In genomic region chr19:7595534-7595933, GRCm38 (mm10) we compare ENCODE assay signal across 8 mouse cellular contexts. TPM values are rescaled to one million over a fixed set of nuclear protein-coding genes. Genes with fewer than 3 reads are reported as not detected.
DNase-seq lines count a peak whose midpoint lies in the region; ATAC-seq lines count a peak whose summit lies in the region.

No protein-coding gene starts in this region.

- no peak overlapping the region for H3K27ac ChIP-seq in neural tube, embryonic 11.5 days (ENCODE audit: low read depth, low read length)

- peak; percentile 93 for ATAC-seq in frontal cortex, adult (ENCODE audit: low TSS enrichment)
- ATAC-seq in neural tube, embryonic 11.5 days (ENCODE audit: insufficient read depth, low FRiP score, low TSS enrichment), result no peak

- no peak overlapping the region for H3K4me2 ChIP-seq in neural tube, embryonic 11.5 days (ENCODE audit: low read depth)

- 31% methylated on average over 2 of the region's 2 CpGs for WGBS in neural tube, embryonic 11.5 days

- no peaks in the 10 kb centered on the region for H3K4me1 ChIP-seq in neural tube, embryonic 11.5 days (ENCODE audit: control insufficient read depth, insufficient read depth, low read length)

- H3K9me3 ChIP-seq in neural tube, embryonic 11.5 days (ENCODE audit: control insufficient read depth, low read length), result no peaks in the 10 kb centered on the region

- H3K9ac ChIP-seq in neural tube, embryonic 11.5 days (ENCODE audit: low read length), result no peak overlapping the region

- no peak for DNase-seq in frontal cortex, postnatal 25 days (ENCODE audit: low spot score in 2 of 2)
- DNase-seq in neural tube, embryonic 11.5 days (ENCODE audit: low spot score), result peak; percentile 49
- DNase-seq in neural tube, embryonic 10.5 days (ENCODE audit: extremely low spot score, low spot score), result no peak
- DNase-seq in c-Kit-positive CD71-negative TER-119-negative erythroid progenitor cells, embryonic 14.5 days (ENCODE audit: low read depth), result peak; percentile 20
- peak; percentile 61 for DNase-seq in kidney, postnatal 10 days
- DNase-seq in right cerebral cortex, postnatal 14 days, result peak; percentile 29
- DNase-seq in cerebellum, postnatal 36 days, result no peak

- no peaks in the 10 kb centered on the region for H3K27me3 ChIP-seq in neural tube, embryonic 11.5 days (ENCODE audit: control insufficient read depth, insufficient read depth, low read length)

- no peaks in the 10 kb centered on the region for H3K36me3 ChIP-seq in neural tube, embryonic 11.5 days (ENCODE audit: control insufficient read depth, insufficient read depth, low read length)

- H3K4me3 ChIP-seq in neural tube, embryonic 11.5 days (ENCODE audit: low read depth, low read length), result no peak overlapping the region

RNA-seq across cellular contexts. Expression of gene Lgals12, which starts 11.5 kb away (rescaled TPM):
- polyA plus RNA-seq in neural tube, embryonic 11.5 days (2014; fragmentation: Nextera tagmentation; extraction: Ambion mirVana), result not detected in 2 replicates

RNA-seq across cellular contexts. Expression of gene Hrasls5, which starts 16.8 kb away (rescaled TPM):
- polyA plus RNA-seq in neural tube, embryonic 11.5 days (2014; fragmentation: Nextera tagmentation; extraction: Ambion mirVana), result not detected in 2 replicates

RNA-seq across cellular contexts. Expression of gene Pla2g16, which starts 38.3 kb away (rescaled TPM):
- polyA plus RNA-seq in neural tube, embryonic 11.5 days (2014; fragmentation: Nextera tagmentation; extraction: Ambion mirVana), result 3.4 and 5.0 TPM in 2 replicates

Comparison
In these comparisons a context has a peak if more than half of its experiments do, and no peak if none do; other contexts are left out.
1. DNase-seq: peak in neural tube, embryonic 11.5 days (single experiment), c-Kit-positive CD71-negative TER-119-negative erythroid progenitor cells, embryonic 14.5 days (single experiment), kidney, postnatal 10 days (single experiment) and right cerebral cortex, postnatal 14 days (single experiment); none in frontal cortex, postnatal 25 days (0 of 2), neural tube, embryonic 10.5 days (single experiment) and cerebellum, postnatal 36 days (0 of 2).